Mouse (Mus musculus): ENCODE measurements around the gene Rhoc. TPM values are rescaled to one million over a fixed set of nuclear protein-coding genes. Genes with fewer than 3 reads are reported as not detected.
"Not testable (repeated sequence)": the region's sequence is repeated elsewhere in the genome, so short reads cannot be mapped to it uniquely, and the experiment has no call there.

The Rhoc gene
- 51.2 and 55.4 TPM in 2 replicates for polyA plus RNA-seq (2015; fragmentation: Nextera tagmentation; extraction: Ambion mirVana)

DNA sequence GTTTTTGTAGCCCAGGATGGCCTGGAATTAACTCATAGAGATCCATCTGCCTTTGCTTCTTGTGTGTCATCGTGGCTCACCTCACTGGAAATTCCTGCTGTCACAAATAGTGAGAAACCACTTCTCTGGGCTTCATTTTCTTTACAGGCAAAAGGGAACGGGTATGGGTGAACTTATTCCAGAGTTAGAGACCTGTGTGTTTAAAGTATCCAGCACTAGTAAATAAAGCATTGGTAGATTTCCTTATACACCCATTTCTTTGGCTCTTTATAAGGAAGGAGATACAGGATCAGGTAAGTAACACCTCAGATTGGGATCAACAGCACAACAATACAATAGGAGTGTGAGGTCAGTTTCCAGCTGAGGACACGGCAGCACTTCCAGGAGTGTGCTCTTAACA is at the start of gene Rhoc:
Gene Rhoc, plus strand, starts transcription at position 301 of the 400 bp plus-strand sequence.
- Histone ChIP-seq H3K27me3 (peaks cover 36% of the 10 kb centered on the region), H3K27ac (no peak within 1 kb of the TSS; the same call in 1 of the 2 replicates)
- ATAC-seq, result peak; percentile 1; the same call in 1 of the 2 replicates

GRCm38 (mm10) chr3:104741954-104742353 is 46.2 kb upstream of the Rhoc start:
- no peak overlapping the region for H3K4me2 ChIP-seq
- ATAC-seq, result no peak

More for the DNA sequence above, at the start of gene Rhoc:
- Histone ChIP-seq H3K9me3 (replicated peaks) (no peaks in the 10 kb centered on the region), H3K36me3 (ENCODE audit: poor library complexity, severe bottlenecking) (no peaks in the 10 kb centered on the region), H3K9ac (peak within 1 kb of the TSS; percentile 69), H3K4me2 (peak within 1 kb of the TSS; percentile 94), H3K4me1 (peaks cover 33% of the 10 kb centered on the region), H3K4me3 (peak within 1 kb of the TSS; percentile 57)
- WGBS, result 33% methylated on average over 3 of the region's 3 CpGs

GRCm38 (mm10) chr3:104743161-104743560 is 45.0 kb upstream of the Rhoc start:
- no peak for ATAC-seq
- Histone ChIP-seq H3K4me2 (no peak overlapping the region), H3K36me3 (ENCODE audit: poor library complexity, severe bottlenecking) (no peaks in the 10 kb centered on the region), H3K9me3 (replicated peaks) (no peaks in the 10 kb centered on the region), H3K4me3 (no peak overlapping the region), H3K27me3 (no peaks in the 10 kb centered on the region), H3K4me1 (no peaks in the 10 kb centered on the region), H3K27ac (no peak overlapping the region), H3K9ac (no peak overlapping the region)
- WGBS, result 38% methylated on average over 1 of the region's 1 CpGs

More at GRCm38 (mm10) chr3:104741954-104742353, 46.2 kb upstream of the Rhoc start:
- Histone ChIP-seq H3K9ac (no peak overlapping the region), H3K4me1 (no peaks in the 10 kb centered on the region), H3K27me3 (no peaks in the 10 kb centered on the region), H3K4me3 (no peak overlapping the region), H3K27ac (no peak overlapping the region), H3K9me3 (replicated peaks) (no peaks in the 10 kb centered on the region), H3K36me3 (ENCODE audit: poor library complexity, severe bottlenecking) (no peaks in the 10 kb centered on the region)
- WGBS, result 92% methylated on average over 3 of the region's 3 CpGs

DNA sequence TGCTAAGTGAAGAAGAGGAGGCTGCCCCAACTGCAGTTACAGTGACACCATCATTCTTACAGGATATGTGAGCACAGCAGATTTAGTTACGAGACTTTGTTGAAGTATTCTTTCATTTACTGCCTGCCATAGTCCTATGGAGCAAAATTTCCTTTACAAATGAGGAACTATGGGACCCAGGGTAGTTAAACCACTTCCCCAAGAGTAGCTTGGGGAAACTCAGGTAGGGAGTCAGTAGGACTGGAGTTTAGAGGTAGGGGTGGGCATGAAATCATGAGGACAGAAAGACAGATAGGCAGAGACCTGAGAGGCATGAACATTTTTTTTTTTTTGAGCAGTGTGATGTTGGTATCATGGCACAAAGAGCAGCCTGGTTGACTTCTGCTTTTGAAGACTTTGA is 44.3 kb upstream of the Rhoc start:
- ATAC-seq, result no peak
- H3K36me3 ChIP-seq (ENCODE audit: poor library complexity, severe bottlenecking), result no peaks in the 10 kb centered on the region
- no peak overlapping the region for H3K4me2 ChIP-seq
- no peak overlapping the region for H3K4me3 ChIP-seq
- H3K27ac ChIP-seq, result no peak overlapping the region
- H3K27me3 ChIP-seq, result no peaks in the 10 kb centered on the region
- no peaks in the 10 kb centered on the region for H3K9me3 ChIP-seq (replicated peaks)
- no peak overlapping the region for H3K9ac ChIP-seq
- no peaks in the 10 kb centered on the region for H3K4me1 ChIP-seq
- WGBS, result 93% methylated on average over 1 of the region's 1 CpGs

DNA sequence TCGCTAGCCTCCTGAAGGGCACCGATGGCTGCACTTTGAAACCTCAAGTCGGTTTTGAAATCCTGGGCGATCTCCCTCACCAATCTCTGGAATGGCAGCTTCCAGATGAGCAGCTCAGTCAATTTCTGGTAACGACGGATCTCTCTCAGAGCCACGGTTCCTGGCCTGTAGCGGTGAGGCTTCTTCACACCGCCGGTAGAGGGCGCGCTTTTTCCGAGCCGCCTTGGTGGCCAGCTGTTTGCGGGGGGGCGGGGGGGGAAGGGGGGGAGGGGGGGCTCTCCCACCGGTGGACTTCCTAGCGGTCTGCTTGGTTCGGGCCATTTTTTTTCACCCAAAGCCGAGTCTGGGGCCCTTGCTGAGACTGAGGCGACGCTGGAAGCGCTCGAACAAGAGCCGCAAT is 35.3 kb upstream of the Rhoc start:
- H3K36me3 ChIP-seq (ENCODE audit: poor library complexity, severe bottlenecking); H3K4me3 ChIP-seq; H3K9ac ChIP-seq; H3K9me3 ChIP-seq (replicated peaks); H3K4me1 ChIP-seq; H3K27me3 ChIP-seq; H3K27ac ChIP-seq; ATAC-seq; H3K4me2 ChIP-seq: not testable (repeated sequence)
- WGBS, result 17% methylated on average over 24 of the region's 25 CpGs

GRCm38 (mm10) chr3:104758406-104758805 is 29.8 kb upstream of the Rhoc start:
- peak overlapping the region; percentile 52 for H3K9ac ChIP-seq
- 2% methylated on average over 27 of the region's 27 CpGs for WGBS
- ATAC-seq, result peak; percentile 92

GRCm38 (mm10) chr3:104758869-104759268 is 29.3 kb upstream of the Rhoc start:
- peaks cover 3% of the 10 kb centered on the region; the same call in 1 of the 2 replicates for H3K4me1 ChIP-seq
- H3K27me3 ChIP-seq, result 0 out of 2 replicates have a peak, but pooled peaks cover 3% of the 10 kb centered on the region
- no peaks in the 10 kb centered on the region for H3K36me3 ChIP-seq (ENCODE audit: poor library complexity, severe bottlenecking)
- H3K4me2 ChIP-seq, result peak overlapping the region; percentile 65
- peak overlapping the region; percentile 52 for H3K9ac ChIP-seq
- peak; percentile 51; the same call in 1 of the 2 replicates for ATAC-seq
- no peaks in the 10 kb centered on the region for H3K9me3 ChIP-seq (replicated peaks)
- H3K27ac ChIP-seq, result no peak overlapping the region
- 13% methylated on average over 5 of the region's 5 CpGs for WGBS
- peak overlapping the region; percentile 36 for H3K4me3 ChIP-seq

More at GRCm38 (mm10) chr3:104758406-104758805, 29.8 kb upstream of the Rhoc start:
- Histone ChIP-seq H3K27ac (no peak overlapping the region), H3K27me3 (0 out of 2 replicates have a peak, but pooled peaks cover 6% of the 10 kb centered on the region), H3K9me3 (replicated peaks) (no peaks in the 10 kb centered on the region), H3K4me1 (peaks cover 3% of the 10 kb centered on the region; the same call in 1 of the 2 replicates), H3K4me2 (peak overlapping the region; percentile 65), H3K36me3 (ENCODE audit: poor library complexity, severe bottlenecking) (no peaks in the 10 kb centered on the region), H3K4me3 (peak overlapping the region; percentile 36)

GRCm38 (mm10) chr3:104762103-104762863 is 25.9 kb upstream of the Rhoc start:
- H3K9ac ChIP-seq; H3K36me3 ChIP-seq (ENCODE audit: poor library complexity, severe bottlenecking); H3K4me1 ChIP-seq; H3K27me3 ChIP-seq; H3K27ac ChIP-seq; ATAC-seq; H3K4me3 ChIP-seq; H3K4me2 ChIP-seq; H3K9me3 ChIP-seq (replicated peaks): not testable (repeated sequence)
- WGBS, result 21% methylated on average over 20 of the region's 20 CpGs

GRCm38 (mm10) chr3:104765021-104765420 is 23.2 kb upstream of the Rhoc start:
- ATAC-seq, result no peak
- 24% methylated on average over 4 of the region's 4 CpGs for WGBS

GRCm38 (mm10) chr3:104767141-104767540 is 21.0 kb upstream of the Rhoc start:
- Histone ChIP-seq H3K27me3 (no peaks in the 10 kb centered on the region), H3K9ac (no peak overlapping the region), H3K4me2 (no peak overlapping the region), H3K36me3 (ENCODE audit: poor library complexity, severe bottlenecking) (no peaks in the 10 kb centered on the region), H3K27ac (no peak overlapping the region), H3K9me3 (replicated peaks) (no peaks in the 10 kb centered on the region), H3K4me3 (no peak overlapping the region), H3K4me1 (no peaks in the 10 kb centered on the region)
- 58% methylated on average over 2 of the region's 2 CpGs for WGBS
- ATAC-seq, result no peak

More at GRCm38 (mm10) chr3:104765021-104765420, 23.2 kb upstream of the Rhoc start:
- Histone ChIP-seq H3K9ac (no peak overlapping the region), H3K36me3 (ENCODE audit: poor library complexity, severe bottlenecking) (no peaks in the 10 kb centered on the region), H3K4me3 (no peak overlapping the region), H3K4me2 (no peak overlapping the region), H3K4me1 (no peaks in the 10 kb centered on the region), H3K9me3 (replicated peaks) (no peaks in the 10 kb centered on the region), H3K27ac (no peak overlapping the region), H3K27me3 (0 out of 2 replicates have a peak, but pooled peaks cover 3% of the 10 kb centered on the region)

DNA sequence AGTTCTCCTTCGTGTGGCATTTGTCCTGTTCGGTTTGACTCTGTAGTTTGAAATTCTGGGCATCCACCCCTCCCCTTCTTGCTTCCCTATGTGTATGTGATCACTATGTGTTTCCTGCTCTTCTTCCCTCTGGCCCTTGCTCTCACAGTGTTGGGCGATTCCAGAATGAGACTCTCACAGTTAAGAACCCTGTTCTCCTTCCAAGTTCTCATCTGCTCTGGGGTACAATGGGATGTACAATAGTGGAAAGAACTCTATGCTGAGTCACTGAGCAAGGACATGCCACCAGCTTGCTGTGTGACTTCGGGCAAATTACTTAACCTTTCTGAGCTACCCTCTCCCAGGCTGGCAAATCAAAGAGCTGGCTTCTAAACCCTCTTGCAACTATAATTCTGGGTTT is 20.5 kb upstream of the Rhoc start:
- Histone ChIP-seq H3K4me2 (no peak overlapping the region), H3K9me3 (replicated peaks) (no peaks in the 10 kb centered on the region), H3K9ac (no peak overlapping the region), H3K27me3 (no peaks in the 10 kb centered on the region), H3K27ac (no peak overlapping the region), H3K36me3 (ENCODE audit: poor library complexity, severe bottlenecking) (no peaks in the 10 kb centered on the region), H3K4me1 (no peaks in the 10 kb centered on the region), H3K4me3 (no peak overlapping the region)
- 77% methylated on average over 4 of the region's 4 CpGs for WGBS
- ATAC-seq, result no peak

DNA sequence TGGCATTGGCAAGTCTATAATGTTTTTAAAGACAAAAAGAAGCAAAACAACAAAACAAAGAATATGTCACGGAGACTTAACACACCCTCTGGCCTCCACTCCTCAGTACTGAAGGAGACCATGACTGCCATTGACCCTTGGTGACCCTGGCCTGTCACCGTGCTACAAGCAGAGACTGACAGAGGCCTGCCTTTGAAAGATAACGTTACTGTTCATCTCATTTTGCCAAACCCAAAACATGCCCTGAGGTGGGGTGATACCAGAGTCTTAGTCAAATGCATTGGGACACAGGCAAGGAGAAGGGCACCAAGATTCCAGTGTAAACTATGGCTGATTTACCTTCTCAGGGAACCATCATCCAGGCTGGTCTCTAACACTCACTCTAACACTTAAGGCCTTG is 19.0 kb upstream of the Rhoc start:
- Histone ChIP-seq H3K4me1 (no peaks in the 10 kb centered on the region), H3K4me3 (no peak overlapping the region), H3K9me3 (replicated peaks) (no peaks in the 10 kb centered on the region), H3K4me2 (no peak overlapping the region), H3K27ac (no peak overlapping the region), H3K9ac (no peak overlapping the region), H3K27me3 (no peaks in the 10 kb centered on the region), H3K36me3 (ENCODE audit: poor library complexity, severe bottlenecking) (no peaks in the 10 kb centered on the region)
- no peak for ATAC-seq
- WGBS, result 68% methylated on average over 3 of the region's 3 CpGs
